Mouse (Mus musculus) urinary bladder, postnatal 14 days (tissue): ENCODE measurements around the gene Retreg2.

Experiments used
- DNase-seq: peaks from one replicate; pipeline ENCODE4 v3.0.0; 2021; ENCODE audit warnings: low spot score

The Retreg2 gene

GRCm38 (mm10) chr1:75168472-75169464, 26.2 kb downstream of the Retreg2 start, which contains the start of gene Zfand2b:
Gene Zfand2b (plus strand): TSS chr1:75168646.
- DNase-seq: peak; percentile 99

DNA sequence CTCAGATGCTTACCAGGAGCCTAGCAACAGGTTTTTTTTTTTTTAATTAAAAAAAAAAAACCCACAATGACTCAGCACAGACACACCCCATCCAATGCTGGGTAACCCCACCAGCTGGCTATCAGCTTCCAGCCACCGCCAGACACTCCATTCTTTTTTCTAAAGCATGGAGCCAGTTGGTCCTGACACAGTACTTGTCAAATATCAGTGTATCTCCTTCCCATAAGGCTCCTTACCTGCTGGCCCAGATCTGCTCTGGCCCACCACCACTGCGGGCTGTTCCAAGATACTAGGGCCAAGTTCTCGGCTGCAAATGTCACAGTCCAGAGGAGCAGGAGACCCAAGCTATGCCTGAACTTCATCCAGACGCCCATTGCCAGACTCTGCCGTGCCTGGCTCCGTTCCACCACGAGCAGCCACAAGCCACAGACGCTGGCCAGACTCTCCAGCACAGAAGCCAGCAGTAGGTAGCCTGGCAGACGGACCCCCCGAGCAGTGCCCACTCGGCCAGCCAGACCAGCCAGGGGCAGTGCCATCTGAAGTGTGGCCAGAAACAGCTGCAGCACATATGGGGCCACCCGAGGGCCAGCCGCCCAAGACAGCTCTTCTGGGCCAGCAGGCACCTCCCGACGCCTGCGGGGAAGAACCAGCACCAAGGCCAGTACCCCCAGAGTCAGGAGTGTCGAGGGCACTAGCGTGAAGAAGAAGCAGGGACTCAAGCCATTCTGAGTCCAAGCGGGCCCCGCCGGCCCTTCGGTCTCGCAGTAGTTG, 36.9 kb downstream of the Retreg2 start:
- DNase-seq: peak; percentile 14

GRCm38 (mm10) chr1:75180105-75180590, 37.6 kb downstream of the Retreg2 start, which contains the start of gene Abcb6:
Gene Abcb6 (minus strand): TSS chr1:75180392.
- peak; percentile 86 for DNase-seq

DNA sequence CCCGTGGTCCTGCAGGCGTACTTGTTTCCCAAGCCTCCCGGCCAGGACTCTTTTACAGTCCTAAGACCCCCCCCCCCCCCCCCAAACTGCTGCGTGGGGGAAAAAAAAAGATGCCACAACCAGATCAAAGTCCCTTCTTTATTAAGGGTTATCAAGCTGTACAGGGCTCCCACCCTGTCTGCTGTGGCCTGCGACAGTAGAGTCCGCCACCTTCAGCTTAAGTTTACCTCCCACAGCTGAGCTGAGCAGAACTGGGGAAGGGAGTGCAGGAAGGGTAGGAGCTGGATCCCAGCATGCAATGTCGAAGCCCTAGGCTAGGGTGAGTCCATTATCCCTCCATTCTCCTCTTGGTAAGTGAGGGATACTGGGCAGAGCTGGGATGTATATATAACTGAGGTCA, 38.2 kb downstream of the Retreg2 start:
- DNase-seq: no peak

DNA sequence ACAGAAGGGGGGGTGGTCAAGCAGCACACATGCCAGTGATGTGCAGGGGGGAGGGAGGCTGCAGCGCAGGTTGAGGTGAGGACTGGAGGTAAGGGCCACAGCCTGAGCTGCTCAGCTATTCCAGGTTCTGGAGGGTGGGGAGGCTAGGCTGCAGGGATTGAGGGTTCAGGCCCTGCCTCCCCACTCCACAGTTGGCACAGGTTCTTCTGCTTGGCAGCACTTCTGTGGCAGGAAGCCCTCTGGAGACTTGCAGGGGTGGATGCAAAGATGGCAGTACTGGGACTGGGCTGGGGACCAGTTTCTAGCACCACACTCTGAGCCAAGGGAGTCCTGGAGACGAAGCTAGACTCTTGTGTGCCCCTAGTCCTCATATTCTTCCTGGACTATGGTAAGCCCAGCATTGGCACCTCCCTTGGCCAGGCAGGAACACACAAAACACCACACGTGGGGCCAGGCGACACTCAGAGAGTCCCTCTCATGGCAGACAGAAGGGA, 38.8 kb downstream of the Retreg2 start:
- DNase-seq: no peak

DNA sequence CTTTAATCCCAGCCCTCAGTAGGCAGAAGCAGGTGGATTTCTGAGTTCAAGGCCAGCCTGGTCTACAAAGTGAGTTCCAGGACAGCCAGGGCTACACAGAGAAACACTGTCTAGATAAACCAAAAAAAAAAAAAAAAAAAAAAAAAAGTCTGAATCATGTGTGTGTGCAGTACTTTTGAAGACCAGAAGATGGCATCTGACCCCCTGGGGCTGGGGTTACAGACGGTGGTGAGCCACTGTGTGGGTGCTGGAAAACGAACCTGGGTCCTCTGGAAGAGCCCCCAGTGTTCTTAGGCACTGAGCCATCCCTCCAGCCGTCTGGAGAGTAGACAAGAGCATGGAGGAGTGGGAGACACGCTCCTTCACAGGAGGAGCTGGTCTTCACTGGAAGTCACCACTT, 39.6 kb downstream of the Retreg2 start:
- no peak for DNase-seq

DNA sequence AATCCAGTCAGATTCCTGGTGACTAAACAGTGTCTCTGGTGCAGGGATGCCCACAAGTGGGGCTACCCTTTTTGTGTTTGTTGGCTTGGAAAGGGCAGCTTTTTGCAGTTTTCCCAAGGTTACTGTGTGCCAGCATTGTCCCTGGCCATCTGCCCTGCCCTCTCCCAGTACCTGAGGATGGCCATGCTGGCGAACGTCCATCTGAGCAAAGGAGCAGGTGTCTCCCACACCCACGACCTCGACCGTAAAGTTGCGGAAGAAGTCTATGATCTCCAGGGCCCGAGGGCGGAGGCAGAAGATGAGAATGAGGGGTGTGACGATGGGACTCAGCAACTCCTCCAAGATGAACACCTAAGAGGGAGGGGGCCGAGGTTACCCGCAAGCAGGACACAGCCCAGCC, 42.9 kb downstream of the Retreg2 start:
- DNase-seq: no peak

DNA sequence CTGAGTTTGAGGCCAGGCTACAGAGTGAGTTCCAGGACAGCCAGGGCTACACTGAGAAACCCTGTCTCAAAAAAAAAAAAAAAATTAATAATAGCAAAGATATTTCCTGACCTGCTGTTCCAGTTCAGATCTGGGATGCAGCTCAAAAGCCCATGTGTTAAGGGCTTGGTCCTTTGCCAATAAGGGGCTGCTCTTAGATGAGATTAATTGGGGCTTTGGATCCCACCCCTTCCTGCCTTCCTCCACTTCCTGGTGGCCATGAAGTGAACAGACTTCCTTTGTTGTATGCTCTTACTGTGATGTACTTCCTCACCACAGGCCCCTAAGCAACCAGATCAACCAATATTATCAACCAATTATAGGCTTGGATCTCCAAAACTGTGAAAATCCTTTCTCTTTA, 44.5 kb downstream of the Retreg2 start:
- DNase-seq: no peak

GRCm38 (mm10) chr1:75187914-75188483, 45.4 kb downstream of the Retreg2 start:
- DNase-seq: no peak

GRCm38 (mm10) chr1:75190577-75190976, 48.0 kb downstream of the Retreg2 start:
- no peak for DNase-seq

DNA sequence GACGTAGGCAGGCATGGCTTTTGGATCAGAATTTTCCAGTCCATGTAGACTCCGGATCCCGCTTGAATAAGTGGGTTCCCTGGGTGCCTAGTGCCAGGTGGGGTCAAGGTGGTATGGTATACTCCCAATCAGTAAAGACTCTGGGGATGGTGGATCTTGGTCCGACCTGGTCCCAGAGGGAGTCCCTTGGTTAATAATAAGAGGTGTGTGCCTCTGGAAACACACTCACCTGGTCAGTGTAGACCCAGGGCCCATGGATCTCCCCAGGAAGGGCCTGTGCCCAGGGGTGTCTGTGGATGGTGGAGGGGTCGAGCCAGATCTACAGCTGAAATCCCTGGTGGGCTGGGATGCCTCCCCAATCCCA, 48.7 kb downstream of the Retreg2 start:
- no peak for DNase-seq

DNA sequence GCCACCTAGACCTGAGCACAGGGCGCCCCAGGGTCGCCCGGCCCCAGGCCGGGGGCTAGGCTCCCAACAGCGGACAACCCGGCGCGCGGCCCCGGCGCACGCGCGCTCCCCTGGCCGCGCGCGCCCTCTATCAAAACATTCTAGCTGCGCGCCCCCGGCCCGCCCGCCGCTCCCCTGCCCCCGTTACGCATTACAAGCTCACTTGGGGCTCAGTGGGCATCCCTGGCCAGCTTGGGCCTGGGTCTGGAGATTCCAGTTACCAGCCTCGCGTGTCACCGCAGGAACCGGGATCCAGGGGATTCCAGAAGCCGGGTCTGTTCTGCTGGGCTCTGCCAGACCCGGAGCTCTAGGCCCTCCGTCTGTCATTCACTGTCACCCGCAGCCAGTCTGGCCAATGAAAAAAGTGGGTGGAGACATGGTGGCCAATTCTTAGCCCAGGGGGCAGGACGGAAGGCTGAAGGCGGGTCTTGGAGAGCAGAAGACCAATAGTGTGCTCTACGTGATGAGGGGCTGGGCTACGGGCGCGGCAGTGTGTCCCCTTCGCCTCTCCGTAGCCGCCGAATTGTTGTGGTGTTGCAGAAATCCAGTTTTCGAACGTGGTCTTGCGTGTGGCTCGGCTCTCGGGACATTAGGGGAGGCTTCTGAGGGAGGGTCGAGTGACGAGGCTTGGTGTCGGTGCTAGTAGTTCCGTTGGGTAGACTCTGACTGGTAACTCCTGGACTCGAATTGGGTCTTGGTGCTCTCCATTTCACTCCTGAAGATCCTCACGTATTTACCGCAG, 49.2 kb downstream of the Retreg2 start, which contains the start of the genes Ankzf1 and Atg9a:
TSS of gene Ankzf1 (plus strand) at position 530 of the 781 bp plus-strand sequence.
TSS of gene Atg9a (minus strand) at position 575 of the 781 bp plus-strand sequence.
- peak; percentile 95 for DNase-seq

DNA sequence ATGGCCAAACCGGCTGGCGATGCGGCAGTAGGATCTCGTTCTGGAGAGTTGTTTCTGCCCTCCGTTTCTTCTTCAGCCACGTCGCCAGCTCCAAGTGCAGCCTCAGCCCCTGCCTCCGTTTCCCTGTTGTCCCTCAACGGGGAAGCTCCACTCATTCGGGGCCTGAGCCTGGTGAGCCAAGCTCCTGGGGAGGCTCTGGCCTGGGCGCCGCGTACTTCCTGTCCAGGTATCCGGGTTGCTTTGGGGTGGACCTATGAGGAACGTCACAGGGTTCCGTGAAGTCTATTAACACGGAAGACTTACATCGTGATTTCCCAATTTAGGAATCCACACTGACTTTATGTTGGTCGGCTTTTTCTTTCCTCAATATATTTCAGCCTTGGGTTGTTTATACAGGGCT, 49.9 kb downstream of the Retreg2 start:
- peak; percentile 65 for DNase-seq
